Mouse (Mus musculus) heart, embryonic 16.5 days (tissue): Measurements from ENCODE around the gene Nemp2. TPM values are rescaled to one million over a fixed set of nuclear protein-coding genes. Genes with fewer than 3 reads are reported as not detected.

Source experiments
- polyA plus RNA-seq: library from polyadenylated mRNA; unstranded; fragments of >200 nt; fragmentation: Nextera tagmentation; extraction: Ambion mirVana; gene quantifications from 2 replicates; pipeline ENCODE4 v1.2.1, GENCODE M21; 2015

Gene Nemp2
- polyA plus RNA-seq, 1 experiment from 2014 or later: 5.7 TPM

Other genes with a start within 250 kb of the Nemp2 start
- gene Nab1, start 130.0 kb upstream of the Nemp2 start, polyA plus RNA-seq: 15.9 and 16.0 TPM in 2 replicates
- gene Mfsd6, start 96.8 kb downstream of the Nemp2 start, polyA plus RNA-seq: 3.1 TPM in 2 replicates
- 17.5 and 18.6 TPM in 2 replicates for gene Inpp1, start 187.0 kb downstream of the Nemp2 start, polyA plus RNA-seq
- gene Hibch, start 214.2 kb downstream of the Nemp2 start, polyA plus RNA-seq: 34.8 and 35.5 TPM in 2 replicates